Mouse (Mus musculus): ENCODE data around the gene 4930426L09Rik.
A peak's percentile ranks its signal among the peaks of the same experiment; 100 is the strongest.

Gene 4930426L09Rik

DNA sequence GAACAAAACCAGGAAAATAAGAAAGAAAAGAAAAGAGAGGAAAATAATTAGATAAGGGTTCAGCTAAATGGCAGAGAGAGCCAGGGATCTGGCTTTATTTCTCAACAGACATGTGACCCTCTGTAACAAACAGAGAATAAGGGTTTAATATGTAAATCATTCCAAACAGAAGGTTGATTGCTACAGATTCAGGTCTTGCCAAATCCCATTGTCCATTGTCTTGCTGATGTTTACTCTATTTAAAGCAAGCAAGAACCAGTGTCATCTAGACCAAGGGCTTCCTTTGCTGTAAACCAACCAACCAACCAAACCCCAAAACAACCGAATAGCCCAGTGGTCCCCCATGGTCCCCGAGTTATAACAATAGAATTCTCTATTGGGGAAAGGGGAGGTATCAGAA, 19.9 kb downstream of the 4930426L09Rik start:
- DNase-seq = no peak

DNA sequence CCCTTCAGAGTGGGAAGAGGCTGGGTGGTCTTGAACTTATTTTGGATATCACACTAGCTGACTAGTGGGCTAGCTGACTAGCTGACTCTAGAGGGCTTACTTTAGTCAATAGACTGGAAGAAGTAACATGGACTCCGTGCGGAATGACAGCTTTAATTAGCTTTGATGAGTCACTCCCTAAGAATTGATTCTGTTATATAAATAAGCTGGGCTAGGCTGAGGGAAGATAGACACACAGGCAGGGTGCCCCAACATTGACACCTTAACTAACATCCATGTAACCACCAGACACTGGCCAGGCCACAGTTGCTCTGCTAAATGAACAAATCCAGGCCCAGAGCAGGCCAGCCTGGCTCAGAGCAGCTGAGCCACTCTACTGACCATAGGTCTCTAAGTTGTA, 26.7 kb downstream of the 4930426L09Rik start:
- DNase-seq = no peak

- peak; percentile 11 for DNase-seq
Measured at GRCm38 (mm10) chr2:19037430-19037829, 39.3 kb downstream of the 4930426L09Rik start.

DNA sequence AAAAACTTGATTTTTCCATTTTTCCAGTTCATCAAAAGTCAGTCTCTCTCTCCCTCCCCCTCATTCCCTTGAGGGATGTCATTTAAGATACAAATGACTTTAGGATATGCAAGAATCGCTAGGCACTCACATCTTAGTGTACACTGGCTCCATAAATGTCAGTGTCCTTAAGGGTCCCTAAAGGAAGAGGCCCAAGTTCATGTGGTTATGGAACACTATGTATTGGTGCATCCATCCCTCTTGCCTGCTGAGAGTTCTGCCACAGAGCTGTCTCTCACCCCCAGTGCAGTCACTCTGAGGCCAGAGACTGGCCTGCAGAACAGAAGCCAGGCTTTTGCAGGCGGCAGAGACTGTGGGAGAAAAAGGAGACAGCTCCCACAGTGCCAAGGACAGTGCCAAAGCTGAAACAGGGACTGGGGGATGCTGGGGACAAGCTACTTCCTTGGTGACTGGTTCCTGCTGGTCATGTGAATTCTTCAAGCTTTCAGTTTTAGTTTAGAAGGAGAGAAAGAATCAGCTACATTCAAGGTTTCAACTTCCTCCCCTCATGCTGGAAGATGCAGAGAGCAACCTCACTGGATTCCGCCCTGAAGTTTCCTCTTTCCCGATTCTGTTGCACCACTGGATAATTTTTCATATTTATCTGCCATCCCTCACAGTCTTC, 39.9 kb downstream of the 4930426L09Rik start:
- DNase-seq = no peak

DNA sequence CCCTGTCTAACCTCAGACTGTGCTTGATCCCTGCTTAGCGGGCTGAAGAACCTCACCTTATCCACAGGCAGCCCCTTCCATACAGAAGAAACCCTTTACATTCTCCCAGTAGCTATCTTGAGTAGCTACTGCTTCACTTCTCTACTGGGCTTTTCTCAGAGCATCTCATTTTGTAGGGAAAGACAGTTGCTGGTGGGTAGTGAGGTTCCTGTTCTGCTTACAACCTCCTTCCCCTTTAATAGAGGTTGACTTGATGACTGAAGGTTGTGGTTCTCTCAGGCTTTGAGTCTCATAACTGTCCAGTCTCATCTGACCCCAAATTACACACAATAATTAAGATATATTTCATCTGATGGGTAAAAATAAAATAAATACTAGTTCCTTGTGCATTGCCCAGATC, 50.1 kb downstream of the 4930426L09Rik start:
- DNase-seq = no peak

GRCm38 (mm10) chr2:19049341-19049740, 51.2 kb downstream of the 4930426L09Rik start:
- no peak for DNase-seq
